Mouse (Mus musculus): ENCODE data around the gene Zfp276.

- TF ChIP-seq MAX (IDR thresholded peaks at IDR 0.05) (no peak), CTCF (IDR thresholded peaks at IDR 0.05; ENCODE audit: control insufficient read depth, insufficient read depth, insufficient read length) (no peak)
These were observed 25.6 kb upstream of the Zfp276 start for GRCm38 (mm10) chr8:123228416-123228815.

Measured in C2C12 (cell line).